Mouse (Mus musculus): Measurements from ENCODE around the gene Parvb. TPM values are rescaled to one million over a fixed set of nuclear protein-coding genes. Genes with fewer than 3 reads are reported as not detected.
A peak's percentile ranks its signal among the peaks of the same experiment; 100 is the strongest.

The Parvb gene
- polyA plus RNA-seq, 1 experiment, result 17.0 TPM

- DNase-seq (ENCODE audit: extremely low spot score in 1 of 2, low spot score in 1 of 2), result no peak
Observed at GRCm38 (mm10) chr15:84319393-84319792, 87.5 kb downstream of the Parvb start.

- no peak for DNase-seq (ENCODE audit: extremely low spot score in 1 of 2, low spot score in 1 of 2)
Observed at GRCm38 (mm10) chr15:84321544-84322174, 89.8 kb downstream of the Parvb start.

GRCm38 (mm10) chr15:84323966-84324869 is 92.4 kb downstream of the Parvb start, which contains the start of gene Parvg:
Gene Parvg, plus strand, starts transcription at chr15:84324026.
- DNase-seq (ENCODE audit: extremely low spot score in 1 of 2, low spot score in 1 of 2), result no peak

- no peak for DNase-seq (ENCODE audit: extremely low spot score in 1 of 2, low spot score in 1 of 2)
Observed at GRCm38 (mm10) chr15:84324870-84325553, 93.2 kb downstream of the Parvb start.

- DNase-seq (ENCODE audit: extremely low spot score in 1 of 2, low spot score in 1 of 2), result no peak
Observed at GRCm38 (mm10) chr15:84325736-84326135, 93.9 kb downstream of the Parvb start.

GRCm38 (mm10) chr15:84328870-84329269 is 97.0 kb downstream of the Parvb start:
- DNase-seq (ENCODE audit: extremely low spot score in 1 of 2, low spot score in 1 of 2), result no peak

- no peak for DNase-seq (ENCODE audit: extremely low spot score in 1 of 2, low spot score in 1 of 2)
Observed at GRCm38 (mm10) chr15:84329940-84330339, 98.1 kb downstream of the Parvb start.

GRCm38 (mm10) chr15:84331066-84331612 is 99.3 kb downstream of the Parvb start:
- no peak for DNase-seq (ENCODE audit: extremely low spot score in 1 of 2, low spot score in 1 of 2)

GRCm38 (mm10) chr15:84336281-84336817 is 104.5 kb downstream of the Parvb start:
- DNase-seq (ENCODE audit: extremely low spot score in 1 of 2, low spot score in 1 of 2), result peak in 1 of 2 experiments; percentile 43

- DNase-seq (ENCODE audit: extremely low spot score in 1 of 2, low spot score in 1 of 2), result peak in 1 of 2 experiments; percentile 52
Observed at GRCm38 (mm10) chr15:84337599-84337998, 105.8 kb downstream of the Parvb start.

GRCm38 (mm10) chr15:84340926-84341325 is 109.1 kb downstream of the Parvb start:
- DNase-seq (ENCODE audit: extremely low spot score in 1 of 2, low spot score in 1 of 2), result no peak

- no peak for DNase-seq (ENCODE audit: extremely low spot score in 1 of 2, low spot score in 1 of 2)
Observed at GRCm38 (mm10) chr15:84348769-84349168, 116.9 kb downstream of the Parvb start.

GRCm38 (mm10) chr15:84349915-84350738 is 118.3 kb downstream of the Parvb start:
- DNase-seq (ENCODE audit: extremely low spot score in 1 of 2, low spot score in 1 of 2), result no peak

- no peak for DNase-seq (ENCODE audit: extremely low spot score in 1 of 2, low spot score in 1 of 2)
Observed at GRCm38 (mm10) chr15:84351342-84351741, 119.5 kb downstream of the Parvb start.

- peak in 1 of 2 experiments; percentile 53 for DNase-seq (ENCODE audit: extremely low spot score in 1 of 2, low spot score in 1 of 2)
Observed at GRCm38 (mm10) chr15:84351915-84352844, 120.3 kb downstream of the Parvb start.

- no peak for DNase-seq (ENCODE audit: extremely low spot score in 1 of 2, low spot score in 1 of 2)
Observed at GRCm38 (mm10) chr15:84355081-84355480, 123.2 kb downstream of the Parvb start.

- no peak for DNase-seq (ENCODE audit: extremely low spot score in 1 of 2, low spot score in 1 of 2)
Observed at GRCm38 (mm10) chr15:84364746-84365145, 132.9 kb downstream of the Parvb start.

Data from frontal cortex, adult 2 months (tissue).